Mouse (Mus musculus) inflammation-experienced regulatory T-cells, adult 16 weeks (primary cell): Measurements from ENCODE around the gene Cc2d2b. TPM values are rescaled to one million over a fixed set of nuclear protein-coding genes. Genes with fewer than 3 reads are reported as not detected.

Source experiments
- polyA plus RNA-seq: library from polyadenylated mRNA; unstranded; fragments of 100-300 nt; shearing (Covaris generic); gene quantifications from one replicate; pipeline ENCODE4 v1.2.1, GENCODE M21; 2017

The Cc2d2b gene
- 0.59 TPM for polyA plus RNA-seq

GRCm38 (mm10) chr19:40748559-40748958, at the start of gene Cc2d2b:
Gene Cc2d2b (plus strand): TSS chr19:40748753.

DNA sequence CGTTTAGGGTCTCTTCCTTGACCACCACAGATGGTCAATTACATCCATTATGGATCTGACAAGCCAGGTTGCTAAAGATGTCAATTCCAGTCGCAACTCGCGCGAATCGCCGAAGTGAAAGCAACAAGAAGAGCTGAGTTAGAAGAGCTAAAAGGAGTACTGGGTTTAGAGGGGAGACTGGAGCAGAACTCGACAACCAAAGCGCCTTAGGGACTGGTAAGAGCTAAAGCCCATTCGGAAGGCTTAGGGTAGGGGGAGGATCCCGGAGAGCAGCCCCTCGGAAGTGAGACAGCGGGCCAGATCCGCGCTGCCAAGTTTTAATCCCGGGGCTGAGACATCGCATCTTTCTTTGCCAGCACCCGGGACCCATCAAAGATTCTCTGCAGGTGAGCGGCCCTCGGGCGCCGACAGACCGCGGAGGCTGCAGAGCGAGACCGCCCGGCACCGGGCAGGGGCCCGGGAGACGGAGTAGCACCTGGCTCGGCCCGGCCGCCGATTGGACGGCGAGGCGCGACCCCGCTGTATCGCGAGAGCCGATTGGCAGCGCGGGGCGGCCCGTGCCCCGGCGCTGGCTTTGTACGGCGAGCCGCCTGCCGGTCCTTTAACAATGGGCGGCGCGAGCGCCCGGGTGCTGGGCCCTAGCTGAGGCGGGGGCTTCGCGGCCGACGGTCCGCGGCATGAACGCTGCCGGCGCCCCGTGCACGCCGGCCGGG, 82.3 kb downstream of the Cc2d2b start, which contains the start of gene Ccnj:
Ccnj (plus strand) TSS at position 577 of the 713 bp plus-strand sequence.

Other genes starting within 250 kb of the Cc2d2b start
- 30.9 TPM for gene Sorbs1, start 235.0 kb upstream of the Cc2d2b start, polyA plus RNA-seq
- 93.2 TPM for gene Aldh18a1, start 160.3 kb upstream of the Cc2d2b start, polyA plus RNA-seq
- gene Tctn3, start 136.5 kb upstream of the Cc2d2b start, polyA plus RNA-seq, result 14.7 TPM
- gene Entpd1, start 136.4 kb upstream of the Cc2d2b start, polyA plus RNA-seq, result 62.9 TPM
- gene Ccnj, start 82.5 kb downstream of the Cc2d2b start, polyA plus RNA-seq, result 2.0 TPM
- gene Zfp518a, start 146.0 kb downstream of the Cc2d2b start, polyA plus RNA-seq, result 24.5 TPM
- gene Blnk, start 245.8 kb downstream of the Cc2d2b start, polyA plus RNA-seq, result 2.6 TPM